Mouse (Mus musculus): ENCODE measurements at regions not wholly inside any gene's neighbourhood (a gene's known extent, or its start where the extent isn't known, plus 50 kb on each side); places are given as distances from the start of the nearest gene placed in this dataset.

DNA sequence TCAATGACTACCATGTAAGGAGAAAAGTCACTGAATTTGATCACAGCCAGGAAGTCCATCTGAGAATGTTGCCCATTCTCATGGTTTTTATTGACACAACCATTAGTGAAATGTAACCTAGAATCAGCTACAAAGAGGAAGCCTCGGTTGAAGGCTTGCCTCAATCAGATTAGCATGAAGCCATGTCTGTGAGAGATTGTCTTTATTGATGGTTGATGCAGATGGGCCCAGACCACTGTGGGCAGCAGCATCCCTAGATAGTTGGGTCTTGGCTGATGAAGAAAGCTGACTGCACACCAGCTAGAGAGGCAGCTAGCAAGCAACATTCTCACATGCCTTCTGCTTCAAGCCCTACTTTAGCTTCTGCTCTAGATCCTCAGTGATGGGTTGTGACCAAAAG, 60.4 kb upstream of the Rreb1 start:
- TF ChIP-seq EP300 (IDR thresholded peaks at IDR 0.05; ENCODE audit: low read length) (no peak), CTCF (conservative IDR thresholded peaks at IDR 0.05 in 1 of 2, IDR thresholded peaks at IDR 0.05 in 1 of 2; ENCODE audit: low read depth in 2 of 2, low read length in 2 of 2) (no peak), RAD21 (IDR thresholded peaks at IDR 0.05; ENCODE audit: low read depth, low read length) (no peak), POLR2A (IDR thresholded peaks at IDR 0.05; ENCODE audit: low read depth, low read length) (no peak), ETS1 (conservative IDR thresholded peaks at IDR 0.05; ENCODE audit: low read depth, low read length) (no peak), CHD2 (IDR thresholded peaks at IDR 0.05; ENCODE audit: low read length) (no peak), PAX5 (IDR thresholded peaks at IDR 0.05; ENCODE audit: low read length) (no peak), USF1 (IDR thresholded peaks at IDR 0.05; ENCODE audit: low read depth, low read length) (no peak), ELF1 (IDR thresholded peaks at IDR 0.05; ENCODE audit: low read depth, low read length) (no peak), GABPA (IDR thresholded peaks at IDR 0.05; ENCODE audit: insufficient replicate concordance, low read depth, low read length) (no peak), ZMIZ1 (IDR thresholded peaks at IDR 0.05; ENCODE audit: low read depth, low read length) (no peak), MAZ (IDR thresholded peaks at IDR 0.05; ENCODE audit: low read depth, low read length) (no peak), BHLHE40 (IDR thresholded peaks at IDR 0.05; ENCODE audit: low read depth, low read length) (no peak), E2F4 (IDR thresholded peaks at IDR 0.05; ENCODE audit: insufficient replicate concordance, low read depth, low read length) (no peak)
